Mouse (Mus musculus) forebrain, postnatal 0 days (tissue): ENCODE data around the gene Dmtf1. TPM values are rescaled to one million over a fixed set of nuclear protein-coding genes. Genes with fewer than 3 reads are reported as not detected.
"Not testable (repeated sequence)": the region's sequence is repeated elsewhere in the genome, so short reads cannot be mapped to it uniquely, and the experiment has no call there.

ENCODE experiments used
- ATAC-seq: fragments of 200-750 bp; cut with Nextera tagmentation; 2 replicates; pipeline ENCODE4 v1.8.0; 2017; ENCODE audit warnings: mild to moderate bottlenecking, moderate library complexity
- DNase-seq: peaks from one replicate; pipeline ENCODE4 v3.0.0-alpha.2; 2015
- H3K27ac ChIP-seq: fragments of 300-500 bp; sonication (generic); 2 replicates; pipeline ENCODE4 v1.5.1; 2014; ENCODE audit warnings: low read depth, mild to moderate bottlenecking, antibody characterized with exemption, low read length, moderate library complexity, mixed read lengths
- H3K27me3 ChIP-seq: fragments of 300-500 bp; sonication (generic); 2 replicates; pipeline ENCODE4 v1.6.1; 2014; ENCODE audit warnings: mild to moderate bottlenecking, low read length, mixed read lengths; ENCODE audit not compliant: insufficient read depth
- H3K36me3 ChIP-seq: fragments of 300-500 bp; sonication (generic); 2 replicates; pipeline ENCODE4 v1.6.1; 2014; ENCODE audit warnings: mild to moderate bottlenecking, moderate library complexity; ENCODE audit not compliant: insufficient read depth
- H3K4me1 ChIP-seq: fragments of 300-500 bp; sonication (generic); 2 replicates; pipeline ENCODE4 v1.6.1; 2014; ENCODE audit warnings: antibody characterized with exemption; ENCODE audit not compliant: insufficient read depth
- H3K4me2 ChIP-seq: fragments of 300-500 bp; sonication (generic); 2 replicates; pipeline ENCODE4 v1.6.1; 2014; ENCODE audit warnings: low read depth, mild to moderate bottlenecking, moderate library complexity
- H3K4me3 ChIP-seq: fragments of 300-500 bp; sonication (generic); 2 replicates; pipeline ENCODE4 v1.5.1; 2014; ENCODE audit warnings: low read depth, low read length, mixed read lengths
- H3K9ac ChIP-seq: fragments of 300-500 bp; sonication (generic); 2 replicates; pipeline ENCODE4 v1.6.1; 2014; ENCODE audit warnings: mild to moderate bottlenecking
- H3K9me3 ChIP-seq: fragments of 300-500 bp; sonication (generic); 2 replicates; pipeline ENCODE4 v1.6.1; 2016; ENCODE audit warnings: low read length
- CTCF ChIP-seq: sonication (generic); IDR thresholded peaks from 2 replicates; pipeline ENCODE4 v1.5.1; 2016; ENCODE audit warnings: antibody characterized with exemption, control low read depth, low read depth
- WGBS: fragments of 180-500 bp; shearing (Covaris S2); extraction: QIAGEN DNeasy Blood & Tissue Kit; methylation state at CpG from one replicate; pipeline ENCODE4 v1.1.7; 2014; 5-methylcytosine and 5-hydroxymethylcytosine counted together
- polyA plus RNA-seq: library from polyadenylated mRNA; unstranded; fragments of >200 nt; fragmentation: Nextera tagmentation; extraction: Ambion mirVana; gene quantifications from 2 replicates; pipeline ENCODE4 v1.2.1, GENCODE M21; 2015
- total RNA-seq: library from RNA; depleted of rRNA; stranded (reverse); fragments of >200 nt; gene quantifications from 2 replicates; pipeline ENCODE4 v1.2.3, GENCODE M21; 2014; rRNA removed

Dmtf1 gene
- 51.3 and 66.9 TPM in 2 replicates for total RNA-seq
- polyA plus RNA-seq: 27.2 and 31.0 TPM in 2 replicates

- Histone ChIP-seq H3K4me3 (peak within 1 kb of the TSS; percentile 98), H3K27me3 (no peaks in the 10 kb centered on the region), H3K4me2 (peak within 1 kb of the TSS; percentile 68), H3K36me3 (no peaks in the 10 kb centered on the region), H3K4me1 (peaks cover 9% of the 10 kb centered on the region; the same call in 1 of the 2 replicates), H3K27ac (peak within 1 kb of the TSS; percentile 99), H3K9ac (peak within 1 kb of the TSS; percentile 98), H3K9me3 (no peaks in the 10 kb centered on the region)
- ATAC-seq (peak; percentile 95), DNase-seq (peak; percentile 97)
- TF ChIP-seq CTCF: no peak
- 1% methylated on average over 60 of the region's 64 CpGs for WGBS
These were observed at the start of gene Dmtf1 for GRCm38 (mm10) chr5:9161456-9162041. Gene Dmtf1, minus strand, starts transcription at chr5:9161776.

- no peak for TF ChIP-seq CTCF
- DNase-seq (no peak), ATAC-seq (no peak)
- Histone ChIP-seq H3K9ac (no peak overlapping the region), H3K27ac (no peak overlapping the region), H3K9me3 (no peaks in the 10 kb centered on the region), H3K27me3 (no peaks in the 10 kb centered on the region), H3K4me2 (no peak overlapping the region), H3K4me3 (no peak overlapping the region), H3K4me1 (no peaks in the 10 kb centered on the region), H3K36me3 (no peaks in the 10 kb centered on the region)
- WGBS: 87% methylated on average over 1 of the region's 1 CpGs
These were observed 24.9 kb upstream of the Dmtf1 start for GRCm38 (mm10) chr5:9186467-9186866.

DNA sequence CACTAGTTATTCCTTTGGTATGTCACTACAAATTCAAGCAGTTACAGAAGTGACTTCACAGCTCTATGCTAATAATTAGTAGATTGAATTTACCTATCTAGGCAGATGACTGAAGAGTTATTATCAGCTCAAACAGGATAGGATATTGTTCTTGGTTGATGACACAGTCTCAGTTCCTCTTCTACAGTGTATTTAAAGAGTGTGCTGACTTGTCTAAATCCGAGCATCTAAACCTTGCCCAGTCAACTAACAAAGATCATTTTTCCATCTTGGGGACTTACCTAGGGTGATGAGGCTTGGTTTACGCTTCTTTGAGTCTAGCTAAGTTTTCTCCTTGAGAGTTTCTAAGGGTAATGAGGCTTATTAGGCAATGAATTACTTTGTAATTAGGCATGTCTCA lies 11.7 kb upstream of the Dmtf1 start:
- Histone ChIP-seq H3K27ac (no peak overlapping the region), H3K4me2 (no peak overlapping the region), H3K36me3 (no peaks in the 10 kb centered on the region), H3K4me1 (no peaks in the 10 kb centered on the region), H3K4me3 (no peak overlapping the region), H3K9me3 (no peaks in the 10 kb centered on the region), H3K9ac (no peak overlapping the region), H3K27me3 (no peaks in the 10 kb centered on the region)
- 76% methylated on average over 2 of the region's 2 CpGs for WGBS
- TF ChIP-seq CTCF: no peak
- no peak for DNase-seq
- no peak for ATAC-seq

- not testable (repeated sequence) for H3K4me3 ChIP-seq, H3K27ac ChIP-seq, H3K27me3 ChIP-seq, H3K9me3 ChIP-seq, H3K4me1 ChIP-seq, H3K36me3 ChIP-seq, H3K9ac ChIP-seq, H3K4me2 ChIP-seq
- DNase-seq (peak; percentile 57), ATAC-seq (peak; percentile 78)
- TF ChIP-seq CTCF: peak; percentile 65
- 72% methylated on average over 4 of the region's 5 CpGs for WGBS
These were observed 7.9 kb upstream of the Dmtf1 start for GRCm38 (mm10) chr5:9169328-9170005.

- Histone ChIP-seq H3K27ac (no peak overlapping the region), H3K4me2 (no peak overlapping the region), H3K4me1 (0 out of 2 replicates have a peak, but pooled peaks cover 6% of the 10 kb centered on the region), H3K36me3 (no peaks in the 10 kb centered on the region), H3K4me3 (no peak overlapping the region), H3K27me3 (no peaks in the 10 kb centered on the region), H3K9ac (no peak overlapping the region), H3K9me3 (no peaks in the 10 kb centered on the region)
- ATAC-seq (no peak), DNase-seq (no peak)
- 79% methylated on average over 8 of the region's 8 CpGs for WGBS
- TF ChIP-seq CTCF: no peak
These were observed 4.8 kb upstream of the Dmtf1 start for GRCm38 (mm10) chr5:9166366-9166765.

- ATAC-seq, H3K36me3 ChIP-seq, H3K4me2 ChIP-seq, H3K9me3 ChIP-seq, H3K27me3 ChIP-seq, H3K27ac ChIP-seq, H3K9ac ChIP-seq, H3K4me1 ChIP-seq, DNase-seq, H3K4me3 ChIP-seq: not testable (repeated sequence)
- 82% methylated on average over 10 of the region's 10 CpGs for WGBS
These were observed 3.6 kb upstream of the Dmtf1 start for GRCm38 (mm10) chr5:9165151-9165550.

DNA sequence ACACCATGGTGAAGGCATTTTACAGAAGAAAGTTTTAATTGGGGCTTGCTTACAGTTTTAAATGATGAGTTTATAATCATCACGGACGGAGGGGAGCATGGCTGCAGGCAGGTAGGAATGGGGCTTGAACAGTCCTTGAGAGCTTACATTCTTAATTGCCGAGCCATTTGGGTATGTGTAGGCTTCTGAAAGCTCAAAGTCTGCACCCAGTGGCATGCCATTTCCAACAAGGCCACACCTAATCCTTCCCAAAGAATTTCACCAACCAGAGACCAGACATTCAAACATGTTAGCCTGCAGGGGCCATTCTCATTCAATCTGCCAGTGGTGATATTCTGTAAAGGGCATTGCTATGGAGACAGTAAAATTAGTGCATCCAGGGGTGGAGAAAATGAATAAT lies 1.8 kb upstream of the Dmtf1 start:
- no peak for DNase-seq
- 90% methylated on average over 3 of the region's 3 CpGs for WGBS
- ATAC-seq: no peak
- no peak for TF ChIP-seq CTCF
- Histone ChIP-seq H3K4me2 (no peak overlapping the region), H3K36me3 (no peaks in the 10 kb centered on the region), H3K27ac (no peak overlapping the region), H3K9ac (no peak overlapping the region), H3K4me1 (peaks cover 9% of the 10 kb centered on the region; the same call in 1 of the 2 replicates), H3K27me3 (no peaks in the 10 kb centered on the region), H3K4me3 (no peak overlapping the region), H3K9me3 (no peaks in the 10 kb centered on the region)
